Mouse (Mus musculus) kidney, embryonic 15.5 days (tissue): ENCODE measurements around the gene D330045A20Rik. TPM values are rescaled to one million over a fixed set of nuclear protein-coding genes. Genes with fewer than 3 reads are reported as not detected.
A peak's percentile ranks its signal among the peaks of the same experiment; 100 is the strongest.
"Not testable (repeated sequence)": the region's sequence is repeated elsewhere in the genome, so short reads cannot be mapped to it uniquely, and the experiment has no call there.

Experiments used
- ATAC-seq: fragments of 200-750 bp; cut with Nextera tagmentation; replicated peaks from 2 replicates; pipeline ENCODE4 v1.8.0; 2017; ENCODE audit warnings: moderate TSS enrichment; ENCODE audit not compliant: low FRiP score
- H3K27ac ChIP-seq: fragments of 300-500 bp; sonication (generic); 2 replicates; pipeline ENCODE4 v1.5.1; 2015; ENCODE audit warnings: mild to moderate bottlenecking, inconsistent platforms
- H3K27me3 ChIP-seq: fragments of 300-500 bp; sonication (generic); 2 replicates; pipeline ENCODE4 v1.6.1; 2015; ENCODE audit warnings: inconsistent platforms
- H3K36me3 ChIP-seq: fragments of 300-500 bp; sonication (generic); 2 replicates; pipeline ENCODE4 v1.6.1; 2015; ENCODE audit warnings: inconsistent platforms
- H3K4me1 ChIP-seq: fragments of 300-500 bp; sonication (generic); 2 replicates; pipeline ENCODE4 v1.6.1; 2015; ENCODE audit warnings: inconsistent platforms
- H3K4me2 ChIP-seq: fragments of 300-500 bp; sonication (generic); 2 replicates; pipeline ENCODE4 v1.6.1; 2015; ENCODE audit warnings: moderate library complexity, mild to moderate bottlenecking, inconsistent platforms
- H3K4me3 ChIP-seq: fragments of 300-500 bp; sonication (generic); replicated peaks from 2 replicates; pipeline ENCODE4 v1.5.1; 2015; ENCODE audit warnings: mild to moderate bottlenecking, inconsistent platforms
- H3K9ac ChIP-seq: fragments of 300-500 bp; sonication (generic); 2 replicates; pipeline ENCODE4 v1.6.1; 2015; ENCODE audit warnings: mild to moderate bottlenecking, inconsistent platforms
- H3K9me3 ChIP-seq: fragments of 300-500 bp; sonication (generic); replicated peaks from 2 replicates; pipeline ENCODE4 v1.6.1; 2016; ENCODE audit warnings: inconsistent platforms
- WGBS: fragments of 180-500 bp; shearing (Covaris S2); methylation state at CpG from one replicate; pipeline ENCODE4 v1.1.7; 2015; ENCODE audit warnings: mixed read lengths; 5-methylcytosine and 5-hydroxymethylcytosine counted together
- polyA plus RNA-seq: library from polyadenylated mRNA; unstranded; fragments of >200 nt; fragmentation: Nextera tagmentation; extraction: Ambion mirVana; gene quantifications from 2 replicates; pipeline ENCODE4 v1.2.1, GENCODE M21; 2015

The D330045A20Rik gene
- polyA plus RNA-seq, 1 experiment from 2014 or later, result 1.9 TPM

DNA sequence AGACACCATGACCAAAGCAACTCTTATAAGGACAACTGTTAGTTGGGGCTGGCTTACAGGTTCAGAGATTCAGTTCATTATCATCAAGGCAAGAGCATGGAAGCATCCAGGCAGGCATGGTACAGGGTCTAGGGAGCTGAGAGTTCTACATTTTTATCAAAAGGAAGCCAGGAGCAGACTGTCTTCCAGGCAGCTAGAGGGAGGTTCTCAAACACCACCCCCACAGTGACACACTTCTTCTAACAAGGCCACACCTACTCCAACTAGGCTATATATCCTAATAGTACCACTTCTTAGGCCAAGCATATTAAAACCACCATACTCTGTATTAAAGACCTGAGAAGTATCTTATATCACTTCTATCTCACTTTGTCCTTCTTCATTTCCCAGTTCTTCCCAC lies 49.5 kb downstream of the D330045A20Rik start:
- no peak overlapping the region for H3K4me2 ChIP-seq
- H3K36me3 ChIP-seq, result no peaks in the 10 kb centered on the region
- no peaks in the 10 kb centered on the region for H3K9me3 ChIP-seq
- ATAC-seq, result no peak
- H3K9ac ChIP-seq, result no peak overlapping the region
- H3K4me3 ChIP-seq, result no peak overlapping the region
- no peak overlapping the region for H3K27ac ChIP-seq
- H3K4me1 ChIP-seq, result no peaks in the 10 kb centered on the region
- H3K27me3 ChIP-seq, result peaks cover 13% of the 10 kb centered on the region

DNA sequence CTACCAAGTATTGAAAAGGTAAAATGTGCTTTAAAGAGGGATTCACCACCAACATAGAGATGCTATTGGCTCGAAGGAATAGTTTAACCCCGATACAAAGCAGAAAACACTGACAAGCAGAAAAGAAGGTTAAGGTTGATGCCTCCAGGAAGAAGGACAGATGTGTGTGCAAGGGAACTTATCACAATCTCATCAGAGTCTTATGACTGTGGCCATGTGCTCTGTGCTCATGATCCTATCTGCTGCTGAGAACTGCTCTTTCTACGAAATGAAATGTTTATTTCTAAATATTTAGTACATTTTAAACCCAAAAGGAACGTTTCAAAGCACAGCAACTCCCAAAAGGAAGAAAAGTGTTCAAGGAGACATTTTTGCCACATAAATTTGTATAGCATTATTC lies 52.1 kb downstream of the D330045A20Rik start:
- 66% methylated on average over 4 of the region's 4 CpGs for WGBS

DNA sequence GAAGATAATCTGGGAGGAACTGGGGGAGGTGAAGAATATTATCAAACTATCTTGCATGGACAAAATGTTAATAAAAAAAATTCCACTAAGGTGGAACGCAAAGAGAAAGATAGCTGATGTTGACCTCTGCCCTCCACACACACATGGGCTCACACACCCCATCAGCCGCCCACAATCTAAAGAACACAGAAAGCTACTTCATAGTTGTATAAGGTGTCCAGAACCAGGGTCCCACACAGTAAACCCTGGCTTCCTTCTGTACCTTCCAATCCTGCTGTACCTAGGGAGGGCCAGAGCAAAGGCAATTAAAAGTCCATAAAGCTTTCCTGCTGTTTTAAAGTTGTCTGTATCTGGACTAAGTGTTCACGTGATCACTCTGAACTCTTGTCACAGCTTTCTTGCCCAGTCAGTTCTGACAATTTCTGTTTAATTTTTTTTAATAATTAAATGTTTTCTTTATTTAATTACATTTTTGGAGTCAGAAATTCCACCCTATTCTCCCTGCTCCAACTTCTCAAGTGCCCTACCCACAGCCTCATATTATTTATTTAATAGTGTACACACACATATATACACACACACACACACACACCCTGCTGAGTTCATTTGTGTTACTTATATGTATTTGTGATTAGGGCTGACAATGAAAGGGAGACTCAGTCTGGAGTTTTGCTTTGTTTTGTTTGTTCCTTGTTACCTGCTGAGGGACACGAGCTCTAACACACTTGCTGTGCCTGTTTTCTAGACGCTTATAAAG lies 57.7 kb downstream of the D330045A20Rik start:
- H3K27me3 ChIP-seq, result peaks cover 18% of the 10 kb centered on the region
- H3K27ac ChIP-seq, result no peak overlapping the region
- 73% methylated on average over 5 of the region's 5 CpGs for WGBS
- H3K4me1 ChIP-seq, result no peaks in the 10 kb centered on the region
- H3K4me2 ChIP-seq, result no peak overlapping the region
- H3K4me3 ChIP-seq, result no peak overlapping the region
- no peak for ATAC-seq
- H3K9me3 ChIP-seq, result no peaks in the 10 kb centered on the region
- H3K9ac ChIP-seq, result no peak overlapping the region
- no peaks in the 10 kb centered on the region for H3K36me3 ChIP-seq

More for the DNA sequence above, 52.1 kb downstream of the D330045A20Rik start:
- Histone ChIP-seq H3K36me3 (no peaks in the 10 kb centered on the region), H3K27me3 (peaks cover 21% of the 10 kb centered on the region), H3K27ac (no peak overlapping the region), H3K4me3 (no peak overlapping the region), H3K9me3 (no peaks in the 10 kb centered on the region), H3K9ac (no peak overlapping the region), H3K4me1 (no peaks in the 10 kb centered on the region), H3K4me2 (no peak overlapping the region)
- no peak for ATAC-seq

DNA sequence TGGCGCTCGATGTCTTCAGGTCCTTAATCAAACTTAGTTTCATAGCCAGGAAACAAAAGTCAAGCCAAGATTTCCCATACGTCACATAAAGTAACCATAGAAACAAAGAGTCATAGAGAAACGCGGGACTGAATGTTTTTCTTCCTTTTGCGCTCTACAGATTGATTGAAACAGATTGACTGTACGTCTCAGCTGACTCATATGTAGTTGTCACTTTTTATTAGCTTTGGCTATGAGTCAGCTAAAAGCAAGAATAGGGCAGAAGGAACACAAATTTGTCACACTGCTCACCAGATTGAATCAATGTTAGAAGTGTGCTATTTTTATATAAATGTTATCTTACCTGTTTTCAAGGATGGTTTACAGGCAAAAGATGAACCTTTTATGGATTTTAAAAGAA lies 63.6 kb downstream of the D330045A20Rik start:
- Histone ChIP-seq H3K4me2 (no peak overlapping the region), H3K36me3 (no peaks in the 10 kb centered on the region), H3K4me3 (no peak overlapping the region), H3K4me1 (no peaks in the 10 kb centered on the region), H3K27ac (no peak overlapping the region), H3K9ac (no peak overlapping the region), H3K27me3 (peaks cover 5% of the 10 kb centered on the region), H3K9me3 (no peaks in the 10 kb centered on the region)
- ATAC-seq, result no peak
- WGBS, result 66% methylated on average over 7 of the region's 7 CpGs

DNA sequence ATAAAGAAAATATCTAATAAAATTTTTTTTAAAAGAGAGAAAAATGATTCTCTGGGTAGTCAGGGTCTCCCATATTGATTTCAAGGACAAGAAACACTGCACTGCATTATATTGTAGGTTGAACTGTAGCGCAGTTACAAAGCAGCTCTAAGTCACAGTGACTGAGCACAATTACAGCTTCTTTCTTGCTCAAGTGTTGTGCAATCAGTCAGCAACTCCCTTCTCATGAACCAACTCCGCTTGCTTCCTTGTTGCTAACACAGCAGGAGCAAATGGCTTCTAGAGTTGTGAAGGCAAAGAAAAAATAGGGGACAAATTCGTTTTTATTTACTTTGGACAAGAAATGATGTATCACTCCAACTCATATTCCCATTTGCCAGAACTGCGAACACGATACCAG lies 70.3 kb downstream of the D330045A20Rik start:
- Histone ChIP-seq H3K27me3 (peaks cover 8% of the 10 kb centered on the region), H3K27ac (no peak overlapping the region), H3K4me2 (no peak overlapping the region), H3K36me3 (no peaks in the 10 kb centered on the region), H3K9me3 (no peaks in the 10 kb centered on the region), H3K9ac (no peak overlapping the region), H3K4me1 (no peaks in the 10 kb centered on the region), H3K4me3 (no peak overlapping the region)
- 76% methylated on average over 5 of the region's 5 CpGs for WGBS
- no peak for ATAC-seq

DNA sequence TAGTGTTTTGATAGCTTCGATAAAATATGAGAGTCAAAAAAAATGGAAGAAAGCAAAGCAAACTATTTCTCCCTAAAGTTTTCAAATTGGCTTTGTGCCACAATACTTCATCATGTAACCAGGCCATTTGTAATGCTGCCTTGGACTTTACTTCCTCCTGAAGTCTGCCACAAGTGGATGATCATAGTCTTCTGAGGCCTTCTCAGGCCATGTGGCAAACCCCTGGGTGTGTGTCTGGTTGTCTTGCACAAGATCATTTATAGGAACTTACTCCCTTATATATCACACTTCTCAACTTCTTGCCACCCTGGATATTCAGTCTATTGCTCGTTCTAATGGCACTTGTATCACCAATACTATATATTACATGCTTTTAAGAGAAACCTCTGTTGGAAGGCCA lies 71.9 kb downstream of the D330045A20Rik start:
- H3K4me2 ChIP-seq, result no peak overlapping the region
- no peaks in the 10 kb centered on the region for H3K4me1 ChIP-seq
- H3K36me3 ChIP-seq, result no peaks in the 10 kb centered on the region
- peaks cover 3% of the 10 kb centered on the region; the same call in 1 of the 2 replicates for H3K27me3 ChIP-seq
- H3K4me3 ChIP-seq, result no peak overlapping the region
- H3K9me3 ChIP-seq, result no peaks in the 10 kb centered on the region
- whole genome bisulfite sequencing, result 79% methylated on average over 2 of the region's 2 CpGs
- H3K9ac ChIP-seq, result no peak overlapping the region
- ATAC-seq, result no peak
- H3K27ac ChIP-seq, result no peak overlapping the region

DNA sequence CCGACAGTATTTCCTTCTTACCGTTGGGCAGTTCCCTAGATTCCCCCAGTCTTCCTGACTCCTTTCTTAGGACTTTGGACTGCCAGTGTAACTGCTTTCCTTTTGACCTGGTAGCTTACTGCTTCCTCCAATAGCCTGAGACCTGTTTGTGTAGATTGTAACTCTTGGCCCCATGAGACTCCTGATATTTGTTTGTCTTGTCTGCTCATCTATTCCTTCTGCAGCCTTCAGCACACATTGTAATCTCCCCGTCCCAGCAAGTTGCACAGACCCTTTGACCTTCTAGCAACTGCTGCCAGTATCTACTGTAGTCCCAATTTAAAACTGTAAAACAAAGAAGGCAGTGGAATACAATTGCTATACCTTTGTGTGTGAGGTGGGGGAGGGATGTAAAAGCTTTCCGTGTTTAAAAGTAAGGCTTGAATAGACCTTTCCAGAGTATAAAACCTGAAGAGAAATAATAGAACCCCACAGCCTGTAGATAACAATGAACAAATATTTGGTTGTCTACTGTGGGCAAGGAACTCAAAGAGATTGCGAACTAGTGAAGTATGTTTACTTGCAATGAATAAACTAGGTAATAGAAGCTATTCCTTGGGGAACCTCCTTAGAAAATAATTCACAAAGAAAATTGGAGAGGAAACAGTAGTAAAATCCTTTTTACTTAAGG lies 82.2 kb downstream of the D330045A20Rik start:
- no peak overlapping the region for H3K9ac ChIP-seq
- H3K9me3 ChIP-seq, result no peaks in the 10 kb centered on the region
- 0 out of 2 replicates have a peak overlapping the region, but pooled peaks have one; percentile 13 for H3K27ac ChIP-seq
- H3K4me3 ChIP-seq, result no peak overlapping the region
- H3K27me3 ChIP-seq, result peaks cover 11% of the 10 kb centered on the region
- no peak overlapping the region for H3K4me2 ChIP-seq
- 54% methylated on average over 5 of the region's 5 CpGs for WGBS
- H3K4me1 ChIP-seq, result no peaks in the 10 kb centered on the region
- no peak for ATAC-seq
- H3K36me3 ChIP-seq, result no peaks in the 10 kb centered on the region

DNA sequence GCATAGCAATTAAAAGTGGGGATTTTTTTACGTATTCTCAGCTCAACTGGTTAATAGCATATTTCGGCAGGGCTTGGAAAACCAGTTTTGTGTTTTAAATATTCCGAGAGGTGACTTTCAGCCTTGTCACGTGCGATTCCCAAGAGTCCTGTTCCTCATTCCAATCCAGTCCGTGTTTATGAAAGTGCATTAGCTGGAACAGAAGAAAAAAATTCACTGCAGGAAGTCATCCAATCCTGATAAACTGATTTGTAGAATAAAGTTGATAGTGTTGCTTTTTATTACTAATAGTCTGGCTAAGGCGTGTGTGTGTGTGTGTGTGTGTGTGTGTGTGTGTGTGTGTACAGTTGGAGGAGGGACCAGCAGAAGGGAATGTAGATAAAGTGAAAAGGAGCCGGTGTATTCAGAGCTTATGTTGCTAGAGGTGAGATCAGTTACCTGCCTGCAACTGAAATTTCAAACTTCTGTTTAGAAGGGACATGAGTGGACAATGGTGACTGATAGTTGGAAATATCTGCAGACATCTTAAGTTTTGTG lies 82.8 kb downstream of the D330045A20Rik start, which contains the start of gene Rnf128:
Gene Rnf128, plus strand, starts transcription at position 392 of the 537 bp plus-strand sequence.
- Histone ChIP-seq H3K9ac (no peak within 1 kb of the TSS), H3K9me3 (no peaks in the 10 kb centered on the region), H3K4me1 (no peaks in the 10 kb centered on the region), H3K36me3 (no peaks in the 10 kb centered on the region), H3K4me2 (no peak within 1 kb of the TSS), H3K27me3 (peaks cover 11% of the 10 kb centered on the region), H3K4me3 (peak within 1 kb of the TSS; percentile 21), H3K27ac (0 out of 2 replicates have a peak within 1 kb of the TSS, but pooled peaks have one; percentile 27)
- no peak; the same call in 1 of the 2 replicates for ATAC-seq
- 55% methylated on average over 8 of the region's 8 CpGs for WGBS

DNA sequence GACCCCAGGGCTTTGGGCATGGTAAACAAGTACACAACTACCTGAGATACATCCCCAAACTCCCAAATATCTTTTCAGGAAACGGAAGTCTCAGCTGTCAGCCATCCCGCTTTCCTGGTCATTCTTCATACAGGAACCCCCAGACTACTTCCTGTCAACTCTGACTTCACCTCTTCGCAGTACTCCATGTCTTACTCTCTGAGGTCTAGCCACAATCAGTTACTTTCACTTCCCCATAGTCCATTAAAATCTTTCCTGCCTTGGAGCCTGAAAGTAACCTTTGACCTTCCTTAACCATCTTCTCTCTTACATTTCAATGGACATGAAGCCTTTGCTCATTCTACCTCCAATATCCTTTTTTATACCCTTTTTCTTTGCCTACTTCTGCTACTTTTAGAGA lies 89.9 kb downstream of the D330045A20Rik start:
- no peak overlapping the region for H3K9ac ChIP-seq
- no peak overlapping the region for H3K27ac ChIP-seq
- no peaks in the 10 kb centered on the region for H3K9me3 ChIP-seq
- ATAC-seq, result no peak
- H3K27me3 ChIP-seq, result peaks cover 8% of the 10 kb centered on the region
- H3K4me3 ChIP-seq, result no peak overlapping the region
- WGBS, result 78% methylated on average over 3 of the region's 3 CpGs
- H3K36me3 ChIP-seq, result no peaks in the 10 kb centered on the region
- H3K4me2 ChIP-seq, result no peak overlapping the region
- H3K4me1 ChIP-seq, result no peaks in the 10 kb centered on the region

DNA sequence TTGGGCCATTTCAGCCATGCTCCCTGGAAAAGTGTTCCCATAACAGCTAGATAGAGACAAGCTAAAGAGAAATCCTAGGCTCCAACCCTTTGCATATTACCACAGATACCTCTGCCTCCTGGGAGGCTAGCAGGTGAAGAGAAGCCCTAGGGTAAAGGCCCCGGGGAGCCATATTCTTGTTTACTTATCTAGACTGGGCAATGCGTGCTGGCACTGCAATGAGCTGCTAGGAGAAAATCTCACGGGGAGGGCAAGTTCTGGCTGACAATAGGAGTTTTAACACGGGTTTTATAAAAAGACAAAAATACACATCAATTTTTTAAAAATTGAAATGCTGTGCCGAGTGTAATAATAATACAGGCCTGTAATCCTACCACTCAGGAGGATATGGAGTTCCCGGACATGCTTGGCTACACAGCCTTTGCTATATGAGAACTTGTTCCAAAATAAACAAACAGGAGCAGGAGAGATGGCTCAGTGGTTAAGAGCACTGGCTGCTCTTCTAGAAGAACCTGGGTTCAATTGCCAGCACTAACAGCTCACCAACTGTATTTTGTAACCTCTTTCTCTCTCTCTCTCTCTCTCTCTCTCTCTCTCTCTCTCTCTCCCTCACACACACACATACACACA lies 98.6 kb downstream of the D330045A20Rik start:
- ATAC-seq, result peak; percentile 73
- Histone ChIP-seq H3K4me2 (no peak overlapping the region), H3K9ac (no peak overlapping the region), H3K27me3 (peaks cover 7% of the 10 kb centered on the region; the same call in 1 of the 2 replicates), H3K9me3 (0 out of 2 replicates have a peak, but pooled peaks cover 3% of the 10 kb centered on the region), H3K27ac (no peak overlapping the region), H3K4me1 (no peaks in the 10 kb centered on the region), H3K4me3 (no peak overlapping the region), H3K36me3 (no peaks in the 10 kb centered on the region)
- WGBS, result 55% methylated on average over 6 of the region's 6 CpGs

DNA sequence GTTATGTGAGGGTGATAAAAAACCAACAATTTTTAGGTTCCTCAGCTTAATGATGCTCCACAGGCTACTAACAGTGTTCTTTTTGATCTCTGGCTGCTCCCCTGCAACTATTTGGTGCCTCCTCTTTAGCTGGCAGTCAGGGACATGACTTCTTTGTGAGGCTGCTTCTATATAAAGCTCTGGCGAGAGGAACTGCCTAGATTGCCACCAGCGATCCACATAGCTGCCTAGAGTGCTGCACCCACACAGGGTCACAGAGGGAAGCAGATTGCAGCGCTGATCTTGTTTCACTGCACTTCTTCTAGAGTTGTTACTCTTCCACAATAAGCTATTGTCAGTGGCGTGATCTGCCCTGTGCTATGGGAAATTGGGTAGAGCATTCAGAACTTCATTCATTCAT lies 103.4 kb downstream of the D330045A20Rik start:
- WGBS, result 35% methylated on average over 4 of the region's 4 CpGs

DNA sequence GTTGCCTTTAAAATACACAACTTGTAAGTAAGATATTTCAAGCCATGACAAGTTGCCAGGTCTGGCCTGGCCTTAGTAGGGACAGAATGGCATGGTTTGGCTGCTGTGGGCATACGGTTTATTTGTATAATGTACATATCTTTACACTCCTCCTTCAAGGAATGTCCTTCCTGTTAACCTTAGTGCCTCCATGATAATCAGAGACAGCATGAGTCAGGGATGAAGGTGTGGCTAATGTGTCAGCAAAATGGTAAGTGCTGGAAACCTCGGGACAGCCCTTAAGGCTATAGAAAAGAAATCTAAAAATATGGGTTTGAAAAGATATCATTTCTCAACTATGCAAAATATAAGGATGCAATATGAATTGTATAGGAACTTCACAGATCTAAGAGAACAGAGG lies 106.5 kb downstream of the D330045A20Rik start:
- H3K4me2 ChIP-seq, ATAC-seq, H3K9me3 ChIP-seq, H3K4me3 ChIP-seq, H3K27ac ChIP-seq, H3K4me1 ChIP-seq, H3K36me3 ChIP-seq, H3K9ac ChIP-seq: not testable (repeated sequence)
- peaks cover 15% of the 10 kb centered on the region; the same call in 1 of the 2 replicates for H3K27me3 ChIP-seq
- 71% methylated on average over 2 of the region's 2 CpGs for WGBS

More for the DNA sequence above, 103.4 kb downstream of the D330045A20Rik start:
- peaks cover 10% of the 10 kb centered on the region; the same call in 1 of the 2 replicates for H3K27me3 ChIP-seq
- no peak overlapping the region for H3K4me3 ChIP-seq
- H3K4me2 ChIP-seq, result no peak overlapping the region
- H3K36me3 ChIP-seq, result no peaks in the 10 kb centered on the region
- H3K9ac ChIP-seq, result no peak overlapping the region
- no peaks in the 10 kb centered on the region for H3K4me1 ChIP-seq
- no peak for ATAC-seq
- 0 out of 2 replicates have a peak, but pooled peaks cover 3% of the 10 kb centered on the region for H3K9me3 ChIP-seq
- H3K27ac ChIP-seq, result no peak overlapping the region
